Mouse (Mus musculus): ENCODE measurements around the gene Olfr186.
"Not testable (repeated sequence)": the region's sequence is repeated elsewhere in the genome, so short reads cannot be mapped to it uniquely, and the experiment has no call there.

Gene Olfr186

GRCm38 (mm10) chr16:59030191-59030590 lies at the start of gene Olfr186:
TSS of gene Olfr186 (minus strand) at chr16:59030291.
- DNase-seq: no peak

GRCm38 (mm10) chr16:59077905-59078304 lies 47.8 kb upstream of the Olfr186 start, which contains the start of gene Olfr190:
TSS of gene Olfr190 (minus strand) at chr16:59078005.
- DNase-seq: no peak

GRCm38 (mm10) chr16:59073520-59073919 lies 43.4 kb upstream of the Olfr186 start:
- no peak for DNase-seq

- no peak for DNase-seq
Observed at GRCm38 (mm10) chr16:59071755-59072154, 41.7 kb upstream of the Olfr186 start.

GRCm38 (mm10) chr16:59062411-59062810 lies 32.3 kb upstream of the Olfr186 start:
- not testable (repeated sequence) for DNase-seq

- not testable (repeated sequence) for DNase-seq
Observed at GRCm38 (mm10) chr16:59049286-59049685, 19.2 kb upstream of the Olfr186 start.

- DNase-seq: no peak
Observed at GRCm38 (mm10) chr16:59048860-59049259, 18.8 kb upstream of the Olfr186 start.

GRCm38 (mm10) chr16:59047579-59047978 lies 17.5 kb upstream of the Olfr186 start:
- DNase-seq: no peak

- DNase-seq: no peak
Observed at GRCm38 (mm10) chr16:59045835-59046234, 15.7 kb upstream of the Olfr186 start.

GRCm38 (mm10) chr16:59039710-59040109 lies 9.6 kb upstream of the Olfr186 start, which contains the start of gene Olfr187:
TSS of gene Olfr187 (minus strand) at chr16:59039767.
- no peak for DNase-seq

- no peak for DNase-seq
Observed at GRCm38 (mm10) chr16:59013357-59014018, 16.6 kb downstream of the Olfr186 start.

- no peak for DNase-seq
Observed at GRCm38 (mm10) chr16:59007146-59007545, 22.9 kb downstream of the Olfr186 start.

- DNase-seq: no peak
Observed at GRCm38 (mm10) chr16:58995057-58995456, 35.0 kb downstream of the Olfr186 start, which contains the start of gene Olfr183. TSS of gene Olfr183 (plus strand) at chr16:58995357.
